Mouse (Mus musculus) heart, postnatal 14 days (tissue): ENCODE measurements around the gene Upb1. TPM values are rescaled to one million over a fixed set of nuclear protein-coding genes. Genes with fewer than 3 reads are reported as not detected.
A peak's percentile ranks its signal among the peaks of the same experiment; 100 is the strongest.
"Not testable (repeated sequence)": the region's sequence is repeated elsewhere in the genome, so short reads cannot be mapped to it uniquely, and the experiment has no call there.

ENCODE experiments used
- DNase-seq, 2 experiments: peaks; one replicate each; pipeline ENCODE4 v3.0.0; 2021 to 2022
- intact Hi-C: fragments of 180-260 bp; cut with DNase I; formaldehyde crosslinking; loops from one replicate; pipeline ENCODE4 v1.15.1; 2025
- long read RNA-seq, 2 experiments: library from polyadenylated mRNA; stranded (forward); transcript quantifications; one replicate each; pipeline ENCODE4 v2.0.0; 2021
- total RNA-seq, 2 experiments: library from RNA; stranded (reverse); gene quantifications; 2 replicates each; pipeline ENCODE4 v1.2.3; 2021

Upb1 gene
- total RNA-seq: under 1 TPM; 0.22 to 0.34 TPM
- long read RNA-seq, experiment 1: 0 reads
- long read RNA-seq, experiment 2: 0 reads

GRCm38 (mm10) chr10:75400958-75401357 lies at the start of gene Upb1:
Gene Upb1 (plus strand): TSS chr10:75401115.
- no peak for DNase-seq
- intact Hi-C loops: no loop called here

GRCm38 (mm10) chr10:75352541-75352940 lies 48.4 kb upstream of the Upb1 start:
- DNase-seq: no peak
- intact Hi-C loops: no loop called here

DNA sequence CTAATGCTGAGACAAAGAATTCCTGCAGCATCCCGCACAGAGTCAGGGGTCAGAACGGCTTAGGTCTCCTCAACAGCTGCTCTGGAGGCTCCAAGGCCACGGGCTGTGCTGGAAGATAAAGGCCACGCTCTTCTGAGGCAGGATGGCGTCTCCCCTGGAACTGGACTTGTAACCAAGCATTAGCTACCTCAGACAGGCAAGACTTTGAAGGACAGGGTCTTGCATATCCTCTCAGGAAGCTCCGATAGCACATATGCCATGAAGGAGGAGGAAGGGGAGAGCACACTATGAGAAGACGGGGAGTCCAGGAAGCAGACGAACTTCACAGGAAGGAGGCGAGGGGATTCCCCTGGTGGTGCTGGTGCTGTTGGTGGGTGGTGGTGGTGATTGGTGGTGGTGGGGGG lies 47.1 kb upstream of the Upb1 start:
- DNase-seq, intact Hi-C loops: not testable (repeated sequence)

GRCm38 (mm10) chr10:75355341-75355740 lies 45.6 kb upstream of the Upb1 start:
- no peak for DNase-seq
- intact Hi-C loops: no loop called here

DNA sequence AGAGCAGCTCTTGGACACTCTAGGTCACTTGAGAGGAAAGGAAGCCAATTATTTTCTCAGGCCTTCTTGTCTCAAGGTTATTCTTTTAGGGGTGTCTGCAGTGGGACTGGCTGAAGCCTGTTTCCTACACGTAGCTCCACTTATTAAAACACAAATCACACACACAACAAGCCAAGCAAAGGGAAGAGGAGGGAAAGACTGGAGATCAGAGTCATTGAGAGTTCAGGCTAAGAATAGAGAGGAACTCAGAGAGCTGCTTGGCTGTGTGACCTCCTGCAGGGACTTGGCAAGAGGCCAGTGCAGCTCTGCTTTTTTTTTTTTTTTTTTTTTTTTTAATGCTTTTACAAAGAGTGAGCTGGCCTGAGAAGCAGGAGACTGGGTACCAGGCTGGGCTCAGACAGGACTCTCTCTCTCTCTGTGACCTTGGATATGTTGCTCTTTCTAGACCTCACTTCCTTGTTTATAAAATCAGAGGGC lies 36.7 kb upstream of the Upb1 start:
- intact Hi-C loops: not testable (repeated sequence)
- peak; percentile 56 to 58 for DNase-seq

DNA sequence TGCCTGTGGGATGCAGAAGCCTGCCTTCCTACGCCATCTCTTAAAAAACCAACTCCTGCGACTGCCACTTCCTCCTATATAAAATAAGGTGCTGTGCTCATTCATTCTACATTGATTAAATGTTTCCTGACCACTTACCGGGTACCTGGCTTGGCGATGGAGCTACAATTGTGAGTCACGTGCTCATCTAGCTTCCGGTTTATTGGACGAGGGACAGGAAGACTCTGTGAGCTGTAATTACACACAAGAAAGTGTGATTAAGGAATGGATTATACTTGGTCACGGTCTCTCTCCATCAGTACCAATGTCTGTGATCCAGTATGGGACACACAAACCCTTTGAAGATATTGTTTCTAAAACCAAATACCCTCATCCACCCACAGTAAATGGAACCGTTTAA lies 36.1 kb upstream of the Upb1 start:
- intact Hi-C loops: no loop called here
- no peak for DNase-seq

GRCm38 (mm10) chr10:75365231-75365633 lies 35.7 kb upstream of the Upb1 start:
- intact Hi-C loops: no loop called here
- DNase-seq: no peak

DNA sequence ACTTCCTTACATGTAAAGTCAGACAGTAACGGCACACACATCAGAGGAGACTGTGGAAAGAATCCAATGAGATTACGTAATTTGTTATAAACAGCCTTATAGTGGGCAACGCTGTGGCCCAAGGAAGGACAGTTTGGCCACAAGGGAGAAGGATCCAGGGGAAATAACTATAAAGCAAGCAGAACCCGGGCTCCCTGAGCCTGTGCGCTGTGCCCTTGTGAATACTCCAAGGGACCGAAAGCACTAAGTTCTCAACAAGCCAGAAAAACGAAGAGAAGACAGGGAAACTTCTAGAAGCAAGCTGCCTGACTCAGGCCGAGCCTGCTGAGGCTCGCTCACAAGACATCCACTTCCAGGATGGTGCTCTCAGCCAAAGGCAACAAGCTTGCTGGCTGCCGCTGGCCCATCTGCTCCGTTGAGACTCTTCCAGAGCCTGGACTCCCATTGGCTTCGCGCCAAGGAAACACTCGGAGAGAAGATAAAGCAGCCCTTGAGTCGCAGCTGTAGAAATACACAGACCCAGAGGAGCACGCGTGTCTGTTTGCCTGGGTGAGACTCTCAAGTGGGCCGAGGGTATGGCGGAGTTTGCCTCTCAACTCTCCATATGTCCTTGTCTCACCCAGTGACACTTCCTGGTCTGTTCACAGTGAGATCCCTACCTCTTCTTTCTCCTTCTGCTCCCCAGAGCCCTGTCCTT lies 27.1 kb upstream of the Upb1 start:
- intact Hi-C loops: not testable (repeated sequence)
- peak; percentile 47 to 52 for DNase-seq

- DNase-seq: peak in 1 of 2 experiments; percentile 41
- intact Hi-C loops: no loop called here
Measured at GRCm38 (mm10) chr10:75378688-75379087, 22.2 kb upstream of the Upb1 start.

GRCm38 (mm10) chr10:75390156-75390555 lies 10.8 kb upstream of the Upb1 start:
- no peak for DNase-seq
- intact Hi-C loops: loop anchor here (2.0 to 5.0 kb wide), 4 partner anchors 47 to 207 kb away; no protein-coding TSS in a partner anchor

DNA sequence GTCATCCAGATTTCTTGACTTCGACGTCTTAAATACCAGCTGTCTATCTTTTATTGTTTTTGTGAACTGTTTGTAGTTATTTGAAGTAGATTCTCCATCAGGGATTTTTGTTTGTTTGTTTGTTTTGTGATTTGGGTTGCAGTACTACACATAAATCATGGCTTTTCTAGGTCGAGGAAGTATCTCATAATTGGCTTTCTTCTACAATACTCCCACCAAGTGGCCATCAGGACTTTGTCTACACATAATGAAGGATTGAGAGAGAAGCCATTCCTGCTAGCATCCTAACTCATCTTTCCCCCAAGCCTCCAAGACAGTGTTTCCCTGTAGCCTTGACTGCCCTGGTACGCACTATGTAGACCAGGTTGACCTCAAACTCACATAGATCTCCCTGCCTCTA lies 10.1 kb upstream of the Upb1 start:
- no peak for DNase-seq
- intact Hi-C loops: loop anchor here (2.0 to 5.0 kb wide), 4 partner anchors 46 to 208 kb away; no protein-coding TSS in a partner anchor

DNA sequence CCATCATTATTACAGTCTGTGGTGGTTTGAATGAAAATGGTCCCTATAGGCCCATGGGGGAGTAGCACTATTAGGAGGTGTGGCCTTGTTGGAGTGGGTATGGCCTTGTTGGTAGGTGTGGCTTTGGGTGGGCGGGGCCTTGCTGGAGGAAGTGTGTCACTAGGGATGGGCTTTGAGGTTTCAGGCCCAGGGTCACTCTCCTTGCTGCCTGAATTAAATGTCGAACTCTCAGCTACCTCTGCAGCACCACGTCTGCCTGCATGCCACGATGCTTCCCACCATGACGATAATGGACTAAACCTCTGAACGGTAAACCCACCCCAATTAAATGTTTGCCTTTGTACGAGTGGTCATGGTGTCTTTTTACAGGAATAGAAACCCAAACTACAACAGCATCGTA lies 6.1 kb upstream of the Upb1 start:
- intact Hi-C loops: loop anchor here (5.0 kb wide), 2 partner anchors 43 to 93 kb away; no protein-coding TSS in a partner anchor
- DNase-seq: no peak

GRCm38 (mm10) chr10:75396966-75397365 lies 3.9 kb upstream of the Upb1 start:
- intact Hi-C loops: loop anchor here (5.0 kb wide), 1 partner anchor 90 kb away; no protein-coding TSS in a partner anchor
- peak; percentile 49 to 56 for DNase-seq

DNA sequence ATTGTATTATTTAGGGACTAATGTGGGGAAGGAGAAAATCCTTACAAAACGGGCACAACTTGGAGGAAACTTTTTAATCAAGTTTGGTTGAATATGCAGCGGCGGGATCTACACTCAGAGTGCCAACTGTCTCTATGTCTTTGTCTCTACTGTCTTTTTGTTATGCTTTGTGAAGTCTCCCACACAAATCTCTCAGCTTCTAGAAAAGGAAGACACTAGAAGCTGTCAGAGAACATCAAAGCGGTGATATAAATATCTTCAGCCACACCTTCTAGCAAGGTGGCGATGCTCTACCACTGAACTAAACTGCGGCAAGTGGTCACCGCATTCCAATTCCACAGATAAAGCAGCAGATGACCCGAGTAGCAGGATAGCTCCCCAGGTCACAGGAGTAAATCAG lies 5.0 kb downstream of the Upb1 start:
- DNase-seq: no peak
- intact Hi-C loops: no loop called here

DNA sequence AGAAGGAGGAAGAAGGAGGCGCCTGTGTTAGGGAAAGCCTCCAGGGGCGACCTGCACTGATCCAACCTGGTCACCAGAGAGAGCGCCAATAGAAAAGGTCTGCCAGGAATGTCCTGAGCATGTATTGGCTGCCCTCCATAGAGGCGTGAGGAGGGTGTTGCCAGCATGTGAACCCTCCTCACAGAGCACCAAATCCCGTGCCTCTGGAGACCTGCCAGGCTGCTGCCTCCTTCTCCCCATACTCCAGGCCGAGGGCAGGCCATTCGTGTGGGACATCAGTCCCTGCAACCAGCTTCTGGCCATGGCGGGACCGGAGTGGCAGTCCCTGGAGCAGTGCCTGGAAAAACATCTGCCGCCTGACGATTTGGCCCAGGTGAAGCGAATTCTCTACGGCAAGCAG lies 5.8 kb downstream of the Upb1 start:
- DNase-seq: peak; percentile 66 to 71
- intact Hi-C loops: no loop called here

DNA sequence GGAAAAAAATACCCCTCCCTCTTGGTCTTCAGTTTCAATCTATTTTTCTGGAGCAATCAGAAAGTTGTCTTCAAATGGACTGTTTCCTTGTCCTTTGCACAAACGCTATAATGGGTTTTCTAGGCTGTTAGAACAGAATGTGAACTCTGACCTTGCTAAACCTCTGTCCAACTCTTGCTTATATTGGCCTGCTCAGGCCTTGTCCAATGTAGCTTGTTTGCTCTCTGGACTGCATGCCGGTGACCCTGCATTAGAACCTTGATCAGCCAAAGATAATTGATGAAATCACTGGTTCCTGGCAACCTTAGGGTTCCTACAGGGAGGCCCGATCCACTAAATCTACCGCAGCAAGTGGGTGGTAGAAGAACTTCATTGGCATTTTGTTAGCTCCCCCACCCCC lies 6.8 kb downstream of the Upb1 start:
- no peak for DNase-seq
- intact Hi-C loops: no loop called here

DNA sequence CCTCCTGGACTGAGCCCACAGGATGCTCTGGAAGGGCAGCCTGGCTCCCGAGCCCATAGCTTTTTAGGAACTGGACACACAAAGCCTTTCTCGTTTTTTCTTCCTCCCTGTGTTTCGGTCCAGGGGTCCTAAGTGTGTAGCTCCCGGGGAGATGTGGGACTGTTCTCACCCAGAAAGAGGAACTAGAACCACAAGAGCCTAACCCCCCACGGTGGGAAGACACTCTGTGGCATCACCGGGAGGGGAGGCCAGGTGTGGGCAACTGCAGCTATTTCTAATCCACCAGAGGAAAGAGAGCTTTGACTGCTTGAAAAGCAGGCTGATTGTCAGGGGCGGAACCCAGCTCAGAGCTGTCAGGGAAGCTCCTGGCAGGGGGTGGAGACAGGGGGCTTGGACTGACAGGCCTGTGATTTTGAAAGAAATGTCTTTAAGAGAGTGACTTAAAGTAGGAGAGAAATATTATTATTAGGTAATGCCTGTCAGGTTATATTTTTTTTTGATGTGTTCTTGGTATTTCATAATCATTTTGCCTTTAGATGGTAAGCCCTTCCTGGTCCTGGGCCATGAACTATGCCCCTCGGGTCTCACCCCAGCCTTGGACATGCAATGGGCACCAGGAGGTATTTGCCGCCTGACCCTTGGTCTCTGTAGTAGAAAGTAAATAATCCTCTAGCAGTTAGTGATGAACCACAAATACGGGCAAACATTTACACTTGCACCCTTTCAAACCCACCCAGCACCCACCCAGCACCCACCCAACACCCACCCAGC lies 10.6 kb downstream of the Upb1 start:
- DNase-seq, intact Hi-C loops: not testable (repeated sequence)

DNA sequence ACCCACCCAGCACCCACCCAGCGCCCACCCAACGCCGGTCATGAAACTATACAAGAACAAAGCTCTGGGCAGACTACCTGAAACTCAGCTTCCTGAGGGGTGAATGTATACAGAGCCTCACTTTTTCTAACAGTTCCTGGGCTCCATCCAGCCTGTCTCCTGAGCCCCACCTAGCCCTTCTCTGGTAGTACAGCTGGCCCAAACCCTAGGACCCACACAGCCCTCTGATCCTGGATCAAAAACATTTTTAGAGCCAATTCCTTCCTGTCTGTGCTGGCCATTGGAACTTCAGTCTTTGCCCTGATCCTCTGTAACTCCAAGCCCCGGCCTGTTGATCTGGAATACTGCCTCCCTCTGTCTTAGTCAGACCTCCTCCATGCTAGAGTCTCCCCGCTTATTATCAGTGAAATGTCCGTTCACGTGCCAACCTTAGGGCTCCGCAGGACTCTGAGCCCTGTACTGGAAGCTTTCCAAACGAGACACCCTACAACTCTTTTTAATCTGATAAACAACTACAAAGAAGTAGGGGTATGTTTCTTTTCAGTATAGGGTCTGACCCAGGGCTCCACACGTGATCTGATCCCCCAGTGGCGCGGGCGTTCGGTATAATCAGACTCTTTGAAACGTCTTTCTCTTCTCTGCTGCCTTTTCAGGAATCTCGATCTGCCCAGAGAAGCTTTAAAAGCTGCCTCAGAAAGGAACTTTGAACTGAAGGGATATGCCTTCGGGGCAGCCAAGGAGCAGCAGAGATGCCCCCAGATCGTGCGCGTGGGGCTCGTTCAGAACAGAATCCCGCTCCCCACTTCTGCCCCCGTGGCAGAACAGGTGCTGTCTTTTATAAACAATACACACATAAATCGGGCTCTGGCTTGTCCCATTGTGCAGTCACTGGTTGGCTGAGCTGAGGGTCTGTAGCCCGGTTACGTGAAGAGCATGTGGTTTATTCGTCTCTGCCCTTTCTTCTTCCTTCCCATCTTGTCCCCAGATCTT lies 11.5 kb downstream of the Upb1 start:
- DNase-seq: no peak

GRCm38 (mm10) chr10:75414925-75415324 lies 14.0 kb downstream of the Upb1 start:
- DNase-seq: no peak
- intact Hi-C loops: no loop called here

More for the DNA sequence above, 11.5 kb downstream of the Upb1 start:
- intact Hi-C loops: no loop called here

DNA sequence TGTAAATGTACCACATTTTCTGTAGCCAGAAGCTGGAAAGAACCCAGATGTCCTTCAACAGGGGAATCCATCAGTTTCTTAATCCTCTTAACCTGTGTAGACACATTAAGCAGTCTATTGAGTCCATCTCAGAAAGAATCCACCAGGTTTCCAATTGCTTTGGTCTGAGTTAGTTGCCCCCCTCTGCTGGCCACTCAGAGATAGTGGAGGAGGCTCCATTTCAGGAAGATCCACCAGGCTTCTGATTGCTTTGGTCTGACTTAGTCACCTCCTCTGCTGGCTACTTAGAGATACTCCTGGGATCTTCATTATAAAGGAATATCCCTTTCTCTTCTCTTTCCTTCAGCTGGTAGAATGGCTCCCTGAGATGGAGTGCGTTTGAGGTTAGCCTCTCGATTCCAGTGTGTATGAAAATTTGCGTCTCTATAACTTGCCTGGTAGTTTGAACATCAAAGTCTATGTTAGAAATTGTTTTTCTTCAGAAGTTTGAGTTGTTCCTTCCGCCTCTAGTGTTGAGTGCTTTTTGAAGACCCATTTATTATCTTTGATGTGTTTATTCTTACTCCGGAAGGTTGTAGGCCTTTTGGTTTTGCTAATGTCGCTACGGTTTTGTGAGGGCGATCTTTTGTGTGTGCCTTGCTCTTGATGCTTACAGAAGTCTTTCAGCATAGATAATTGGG lies 16.6 kb downstream of the Upb1 start:
- no peak for DNase-seq
- intact Hi-C loops: no loop called here
